Mouse (Mus musculus) heart, embryonic 11.5 days (tissue): ENCODE results near the gene Senp6. TPM values are rescaled to one million over a fixed set of nuclear protein-coding genes. Genes with fewer than 3 reads are reported as not detected.

Experiments used
- ATAC-seq: fragments of 200-750 bp; cut with Nextera tagmentation; replicated peaks from 2 replicates; pipeline ENCODE4 v1.8.0; 2017; ENCODE audit warnings: moderate library complexity; ENCODE audit not compliant: insufficient number of reproducible peaks, low FRiP score, low TSS enrichment
- H3K27ac ChIP-seq: fragments of 300-500 bp; sonication (generic); 2 replicates; pipeline ENCODE4 v1.5.1; 2014; ENCODE audit warnings: mild to moderate bottlenecking, low read depth, low read length
- H3K27me3 ChIP-seq: fragments of 300-500 bp; sonication (generic); 2 replicates; pipeline ENCODE4 v1.6.1; 2014; ENCODE audit warnings: mild to moderate bottlenecking, low read length, mixed read lengths; ENCODE audit not compliant: control insufficient read depth, insufficient read depth
- H3K36me3 ChIP-seq: fragments of 300-500 bp; sonication (generic); 2 replicates; pipeline ENCODE4 v1.6.1; 2014; ENCODE audit warnings: mild to moderate bottlenecking, low read length, moderate library complexity, mixed read lengths; ENCODE audit not compliant: control insufficient read depth, insufficient read depth
- H3K4me1 ChIP-seq: fragments of 300-500 bp; sonication (generic); 2 replicates; pipeline ENCODE4 v1.6.1; 2014; ENCODE audit warnings: low read length; ENCODE audit not compliant: control insufficient read depth, insufficient read depth
- H3K4me2 ChIP-seq: fragments of 300-500 bp; sonication (generic); 2 replicates; pipeline ENCODE4 v1.6.1; 2014; ENCODE audit warnings: mild to moderate bottlenecking, moderate library complexity
- H3K4me3 ChIP-seq: fragments of 300-500 bp; sonication (generic); 2 replicates; pipeline ENCODE4 v1.5.1; 2014; ENCODE audit warnings: low read depth, low read length
- H3K9ac ChIP-seq: fragments of 300-500 bp; sonication (generic); 2 replicates; pipeline ENCODE4 v1.6.1; 2014; ENCODE audit warnings: mild to moderate bottlenecking, low read depth, low read length, moderate library complexity
- H3K9me3 ChIP-seq: fragments of 300-500 bp; sonication (generic); replicated peaks from 2 replicates; pipeline ENCODE4 v1.6.1; 2016; ENCODE audit warnings: low read length; ENCODE audit not compliant: control insufficient read depth
- WGBS: fragments of 180-500 bp; shearing (Covaris S2); extraction: QIAGEN DNeasy Blood & Tissue Kit; methylation state at CpG from one replicate; pipeline ENCODE4 v1.1.7; 2014; ENCODE audit not compliant: insufficient replicate concordance; 5-methylcytosine and 5-hydroxymethylcytosine counted together
- polyA plus RNA-seq: library from polyadenylated mRNA; unstranded; fragments of >200 nt; fragmentation: Nextera tagmentation; extraction: Ambion mirVana; gene quantifications from 2 replicates; pipeline ENCODE4 v1.2.1, GENCODE M21; 2014

Gene Senp6
- polyA plus RNA-seq, 1 experiment from 2014 or later: 52.6 TPM

DNA sequence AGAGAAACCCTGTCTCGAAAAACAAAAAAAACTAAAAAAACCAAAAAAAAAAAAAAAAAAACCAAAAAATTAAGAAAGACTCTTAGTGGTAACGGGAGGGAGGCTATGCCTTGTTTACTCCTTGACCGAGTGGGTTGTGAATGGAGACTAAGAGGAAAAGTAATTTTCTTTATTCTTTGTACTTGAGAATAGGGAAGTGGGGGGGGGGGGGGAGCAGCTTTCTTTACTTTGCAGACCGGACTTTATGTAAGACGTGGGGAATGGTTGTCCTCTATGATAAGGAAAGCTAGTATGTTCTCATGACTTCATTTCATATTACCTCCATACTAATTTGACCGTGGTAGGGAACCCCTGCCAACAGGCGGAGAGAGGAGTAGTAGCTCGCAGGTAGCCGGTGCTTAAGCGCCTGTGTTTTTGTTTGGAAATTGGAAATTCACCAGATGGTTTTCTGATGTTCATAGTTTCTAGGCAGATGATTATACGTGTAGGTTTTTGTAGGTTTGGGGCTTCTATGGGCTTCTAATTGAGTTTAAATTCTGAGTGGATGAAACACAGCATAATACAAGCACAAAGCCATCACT, 2.1 kb downstream of the Senp6 start:
- 46% methylated on average over 11 of the region's 11 CpGs for WGBS
- peaks cover 25% of the 10 kb centered on the region for H3K4me1 ChIP-seq
- ATAC-seq: no peak
- peak overlapping the region; percentile 65 for H3K4me2 ChIP-seq
- peak overlapping the region; percentile 60; the same call in 1 of the 2 replicates for H3K9ac ChIP-seq
- peak overlapping the region; percentile 90 for H3K4me3 ChIP-seq
- no peaks in the 10 kb centered on the region for H3K36me3 ChIP-seq
- no peaks in the 10 kb centered on the region for H3K27me3 ChIP-seq
- no peaks in the 10 kb centered on the region for H3K9me3 ChIP-seq
- no peak overlapping the region for H3K27ac ChIP-seq

DNA sequence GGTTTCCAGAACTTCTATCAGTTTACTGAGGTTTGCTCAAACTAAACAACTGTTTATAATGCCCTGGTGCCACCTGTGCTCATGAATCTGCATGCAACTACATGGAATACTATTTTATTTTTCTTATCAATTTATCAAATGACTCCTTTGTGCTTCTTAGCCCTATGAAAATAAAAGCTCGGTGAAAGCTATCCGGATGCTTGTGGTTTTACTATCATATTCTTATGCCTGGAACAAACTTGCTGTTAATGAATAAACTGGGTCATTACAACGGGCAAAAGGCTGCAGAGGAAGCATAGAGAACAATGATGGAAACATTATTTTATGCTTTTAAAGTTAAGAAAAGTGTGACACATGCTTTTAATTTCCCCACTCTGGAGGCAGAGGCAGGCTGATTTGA, 3.3 kb downstream of the Senp6 start:
- no peaks in the 10 kb centered on the region for H3K9me3 ChIP-seq
- H3K27ac ChIP-seq: no peak overlapping the region
- no peak overlapping the region for H3K4me2 ChIP-seq
- peaks cover 28% of the 10 kb centered on the region for H3K4me1 ChIP-seq
- H3K4me3 ChIP-seq: no peak overlapping the region
- no peaks in the 10 kb centered on the region for H3K27me3 ChIP-seq
- no peak for ATAC-seq
- no peaks in the 10 kb centered on the region for H3K36me3 ChIP-seq
- no peak overlapping the region for H3K9ac ChIP-seq
- WGBS: 78% methylated on average over 3 of the region's 3 CpGs

DNA sequence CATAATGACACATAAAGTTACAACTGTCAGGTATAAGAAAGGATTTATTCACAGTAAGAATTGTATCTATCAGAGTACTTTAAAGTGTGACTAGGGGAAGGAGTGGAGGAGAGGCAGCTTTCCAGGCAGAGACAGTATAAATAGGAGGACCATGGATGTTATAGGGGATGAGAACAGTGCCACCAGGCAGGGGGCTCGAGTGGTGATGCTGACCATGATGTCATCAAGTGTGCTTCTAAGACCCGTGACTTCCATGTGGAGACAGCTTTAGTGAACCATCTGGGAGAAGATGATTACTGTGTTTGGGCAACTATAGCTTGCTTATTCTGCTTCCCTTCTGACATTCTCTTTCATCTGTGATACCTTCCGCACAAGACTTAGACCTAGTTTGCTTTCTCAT, 4.9 kb downstream of the Senp6 start:
- no peak overlapping the region for H3K27ac ChIP-seq
- no peak for ATAC-seq
- H3K27me3 ChIP-seq: no peaks in the 10 kb centered on the region
- H3K9me3 ChIP-seq: no peaks in the 10 kb centered on the region
- no peaks in the 10 kb centered on the region for H3K36me3 ChIP-seq
- H3K9ac ChIP-seq: no peak overlapping the region
- H3K4me1 ChIP-seq: peaks cover 32% of the 10 kb centered on the region
- WGBS: 47% methylated on average over 3 of the region's 3 CpGs
- no peak overlapping the region for H3K4me2 ChIP-seq
- no peak overlapping the region for H3K4me3 ChIP-seq

DNA sequence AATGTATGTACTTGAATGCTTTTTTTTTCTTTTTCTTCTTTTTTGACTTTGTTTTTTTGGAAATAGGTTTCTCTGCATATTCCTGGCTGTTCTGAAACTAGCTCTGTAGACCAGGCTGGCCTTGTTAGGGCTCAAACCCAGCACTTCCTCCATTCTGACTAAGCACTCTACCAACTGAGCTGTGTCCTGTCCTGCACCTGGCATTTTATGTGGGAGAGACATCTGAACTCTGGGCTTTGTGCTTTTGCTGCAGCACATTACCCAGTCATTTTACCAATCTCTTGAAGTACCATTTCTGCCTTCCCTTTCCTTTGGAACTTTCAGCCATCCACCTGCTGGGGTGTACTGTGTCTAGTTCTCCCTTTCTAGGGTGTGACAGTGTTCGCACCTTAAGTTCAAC, 7.4 kb downstream of the Senp6 start:
- no peaks in the 10 kb centered on the region for H3K36me3 ChIP-seq
- H3K27me3 ChIP-seq: no peaks in the 10 kb centered on the region
- peaks cover 32% of the 10 kb centered on the region for H3K4me1 ChIP-seq
- H3K9ac ChIP-seq: no peak overlapping the region
- no peak for ATAC-seq
- 88% methylated on average over 1 of the region's 1 CpGs for WGBS
- H3K9me3 ChIP-seq: no peaks in the 10 kb centered on the region
- no peak overlapping the region for H3K27ac ChIP-seq
- H3K4me2 ChIP-seq: no peak overlapping the region
- H3K4me3 ChIP-seq: no peak overlapping the region; the same call in 1 of the 2 replicates

DNA sequence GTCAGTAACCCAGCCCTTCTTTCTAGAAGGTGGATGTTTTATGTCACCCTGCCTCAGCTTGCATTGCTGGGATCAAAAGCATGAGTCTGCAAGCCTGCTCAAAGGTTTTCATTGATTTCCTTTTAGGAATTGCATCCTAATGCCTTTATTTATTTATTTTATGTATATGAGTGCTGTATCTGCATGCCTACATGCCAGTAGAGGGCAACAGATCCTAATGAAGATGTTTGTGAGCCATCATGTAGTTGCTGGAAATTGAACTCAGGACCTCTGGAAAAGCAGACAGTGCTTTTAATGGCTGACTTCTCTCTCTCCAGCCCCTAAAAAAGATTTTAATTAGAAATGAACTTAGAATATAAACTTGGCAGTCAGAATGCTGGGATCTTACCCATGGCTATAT, 8.2 kb downstream of the Senp6 start:
- H3K36me3 ChIP-seq: no peaks in the 10 kb centered on the region
- H3K27ac ChIP-seq: no peak overlapping the region
- ATAC-seq: no peak
- H3K4me1 ChIP-seq: peaks cover 27% of the 10 kb centered on the region
- no peak overlapping the region for H3K9ac ChIP-seq
- no peak overlapping the region for H3K4me3 ChIP-seq
- H3K27me3 ChIP-seq: no peaks in the 10 kb centered on the region
- H3K9me3 ChIP-seq: no peaks in the 10 kb centered on the region
- no peak overlapping the region for H3K4me2 ChIP-seq

DNA sequence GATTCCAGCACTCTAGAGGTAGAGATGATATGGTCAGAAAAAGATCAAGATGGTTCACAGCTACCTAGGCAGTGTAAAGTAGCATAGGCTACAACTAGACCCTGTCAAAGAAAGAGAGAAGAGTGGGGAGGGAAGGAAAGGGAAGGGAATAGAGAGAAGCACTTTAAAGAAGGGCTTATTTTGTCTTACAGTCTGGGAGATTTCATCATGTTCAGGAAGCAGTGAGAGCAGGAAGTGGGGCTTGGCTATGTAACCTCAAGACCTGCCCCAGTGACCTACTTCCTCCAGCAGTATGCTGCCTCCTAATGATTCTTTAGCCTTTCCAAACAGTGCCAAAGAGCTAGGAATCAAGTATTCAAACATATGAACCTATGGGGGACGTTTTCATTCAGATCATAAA, 14.2 kb downstream of the Senp6 start:
- Histone ChIP-seq H3K9ac (no peak overlapping the region), H3K4me1 (peaks cover 21% of the 10 kb centered on the region), H3K27me3 (no peaks in the 10 kb centered on the region), H3K9me3 (no peaks in the 10 kb centered on the region), H3K27ac (no peak overlapping the region), H3K4me2 (no peak overlapping the region; the same call in 1 of the 2 replicates), H3K36me3 (no peaks in the 10 kb centered on the region), H3K4me3 (no peak overlapping the region)
- WGBS: 84% methylated on average over 1 of the region's 1 CpGs
- ATAC-seq: no peak

DNA sequence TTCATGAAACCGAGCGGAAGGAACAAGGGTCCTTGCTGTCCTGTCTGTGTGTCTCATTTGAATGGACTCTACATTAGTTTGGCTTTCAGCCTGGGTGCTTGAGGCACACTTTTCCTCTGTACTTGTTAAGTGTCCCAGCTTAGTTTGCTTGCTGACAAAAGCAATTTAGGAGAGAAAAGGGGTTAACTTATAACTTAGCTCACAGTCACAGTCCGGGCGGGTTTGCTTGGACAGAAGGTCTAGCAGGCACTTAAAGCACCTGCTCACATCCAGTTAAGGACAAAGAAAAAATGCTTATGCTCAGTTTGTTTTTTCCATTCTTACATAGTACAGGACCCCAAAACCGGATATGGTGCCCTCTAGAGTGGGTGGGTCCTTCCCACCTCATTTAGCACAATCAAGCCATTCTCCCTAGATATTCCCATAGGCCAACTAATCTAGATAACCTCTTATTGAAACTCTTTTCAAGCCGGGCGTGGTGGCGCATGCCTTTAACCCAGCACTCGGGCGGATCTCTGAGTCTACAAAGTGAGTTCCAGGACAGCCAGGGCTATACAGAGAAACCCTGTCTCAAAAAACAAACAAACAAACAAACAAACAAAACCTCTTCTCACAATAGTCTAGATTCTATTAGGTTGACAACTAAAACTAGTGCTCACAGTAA, 17.9 kb downstream of the Senp6 start:
- no peaks in the 10 kb centered on the region for H3K9me3 ChIP-seq
- H3K27me3 ChIP-seq: no peaks in the 10 kb centered on the region
- peaks cover 18% of the 10 kb centered on the region for H3K4me1 ChIP-seq
- H3K27ac ChIP-seq: peak overlapping the region; percentile 68
- no peaks in the 10 kb centered on the region for H3K36me3 ChIP-seq
- WGBS: 65% methylated on average over 10 of the region's 10 CpGs
- H3K4me3 ChIP-seq: no peak overlapping the region
- no peak overlapping the region for H3K4me2 ChIP-seq
- H3K9ac ChIP-seq: no peak overlapping the region
- no peak for ATAC-seq

DNA sequence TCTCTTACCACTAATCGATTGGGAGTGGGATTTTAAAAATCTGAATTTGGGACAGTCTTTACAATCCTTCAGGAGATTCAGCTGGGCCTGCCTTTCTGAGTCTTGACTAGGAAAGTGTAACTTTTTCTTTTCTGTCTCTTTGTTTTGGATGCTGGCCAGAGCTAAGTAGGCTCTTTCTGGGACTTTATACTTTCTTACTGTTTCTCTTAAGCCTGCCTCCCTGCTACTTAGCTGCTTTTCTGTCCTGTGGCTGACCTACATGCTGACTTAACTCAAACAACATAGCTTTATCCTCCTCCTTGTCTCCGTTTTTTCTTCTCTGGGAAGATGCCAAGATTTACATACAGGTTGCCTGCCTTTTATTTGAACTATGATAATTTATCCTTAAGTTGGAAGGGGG, 19.0 kb downstream of the Senp6 start:
- H3K4me1 ChIP-seq: peaks cover 18% of the 10 kb centered on the region
- H3K27ac ChIP-seq: peak overlapping the region; percentile 68
- H3K9me3 ChIP-seq: no peaks in the 10 kb centered on the region
- no peaks in the 10 kb centered on the region for H3K27me3 ChIP-seq
- H3K9ac ChIP-seq: no peak overlapping the region
- no peak overlapping the region for H3K4me2 ChIP-seq
- no peaks in the 10 kb centered on the region for H3K36me3 ChIP-seq
- 63% methylated on average over 2 of the region's 2 CpGs for WGBS
- no peak for ATAC-seq
- no peak overlapping the region for H3K4me3 ChIP-seq
